Mouse (Mus musculus) midbrain, postnatal 0 days (tissue): Measurements from ENCODE around the gene B3galt5. TPM values are rescaled to one million over a fixed set of nuclear protein-coding genes. Genes with fewer than 3 reads are reported as not detected.

Source experiments
- ATAC-seq: fragments of 200-750 bp; cut with Nextera tagmentation; 2 replicates; pipeline ENCODE4 v1.8.0; 2017; ENCODE audit warnings: moderate number of reproducible peaks, mild to moderate bottlenecking, moderate TSS enrichment, moderate library complexity; ENCODE audit not compliant: low FRiP score
- DNase-seq: peaks from one replicate; pipeline ENCODE4 v3.0.0-alpha.2; 2015; ENCODE audit warnings: low spot score
- H3K27ac ChIP-seq: fragments of 300-500 bp; sonication (generic); 2 replicates; pipeline ENCODE4 v1.5.1; 2014; ENCODE audit warnings: low read depth, mild to moderate bottlenecking, low read length, mixed read lengths
- H3K27me3 ChIP-seq: fragments of 300-500 bp; sonication (generic); 2 replicates; pipeline ENCODE4 v1.6.1; 2014; ENCODE audit warnings: low read length, control low read depth, mixed read lengths; ENCODE audit not compliant: insufficient read depth
- H3K36me3 ChIP-seq: fragments of 300-500 bp; sonication (generic); 2 replicates; pipeline ENCODE4 v1.6.1; 2014; ENCODE audit warnings: low read length, control low read depth, mixed read lengths; ENCODE audit not compliant: insufficient read depth
- H3K4me1 ChIP-seq: fragments of 300-500 bp; sonication (generic); 2 replicates; pipeline ENCODE4 v1.6.1; 2014; ENCODE audit warnings: mild to moderate bottlenecking, control low read depth, antibody characterized with exemption, low read length, mixed read lengths; ENCODE audit not compliant: insufficient read depth
- H3K4me2 ChIP-seq: fragments of 300-500 bp; sonication (generic); 2 replicates; pipeline ENCODE4 v1.6.1; 2014; ENCODE audit warnings: low read depth, mild to moderate bottlenecking, low read length, mixed read lengths; ENCODE audit not compliant: poor library complexity, severe bottlenecking
- H3K4me3 ChIP-seq: fragments of 300-500 bp; sonication (generic); 2 replicates; pipeline ENCODE4 v1.5.1; 2014; ENCODE audit warnings: low read depth, mild to moderate bottlenecking, low read length, moderate library complexity
- H3K9ac ChIP-seq: fragments of 300-500 bp; sonication (generic); replicated peaks from 2 replicates; pipeline ENCODE4 v1.6.1; 2014; ENCODE audit warnings: mild to moderate bottlenecking, low read length, moderate library complexity, mixed read lengths; ENCODE audit not compliant: poor library complexity, severe bottlenecking
- H3K9me3 ChIP-seq: fragments of 300-500 bp; sonication (generic); 2 replicates; pipeline ENCODE4 v1.6.1; 2016; ENCODE audit warnings: low read length, control low read depth
- CTCF ChIP-seq: IDR thresholded peaks from 2 replicates; pipeline ENCODE4 v1.5.1; 2016; ENCODE audit warnings: antibody characterized with exemption, mild to moderate bottlenecking
- WGBS: fragments of 180-500 bp; shearing (Covaris S2); extraction: QIAGEN DNeasy Blood & Tissue Kit; methylation state at CpG from one replicate; pipeline ENCODE4 v1.1.7; 2014; 5-methylcytosine and 5-hydroxymethylcytosine counted together
- polyA plus RNA-seq: library from polyadenylated mRNA; unstranded; fragments of >200 nt; fragmentation: Nextera tagmentation; extraction: Ambion mirVana; gene quantifications from 2 replicates; pipeline ENCODE4 v1.2.1, GENCODE M21; 2015
- total RNA-seq: library from RNA; depleted of rRNA; stranded (reverse); fragments of >200 nt; gene quantifications from 2 replicates; pipeline ENCODE4 v1.2.3, GENCODE M21; 2014

B3galt5 gene
- total and polyA plus RNA-seq, 2 experiments from 2014 or later = 6.1 to 9.0 TPM

GRCm38 (mm10) chr16:96233996-96234395, 1.6 kb upstream of the B3galt5 start:
- Histone ChIP-seq H3K4me1 (0 out of 2 replicates have a peak, but pooled peaks cover 4% of the 10 kb centered on the region), H3K4me2 (no peak overlapping the region), H3K36me3 (no peaks in the 10 kb centered on the region), H3K9me3 (no peaks in the 10 kb centered on the region), H3K4me3 (no peak overlapping the region), H3K27me3 (no peaks in the 10 kb centered on the region), H3K27ac (no peak overlapping the region), H3K9ac (no peak overlapping the region)
- WGBS = 90% methylated on average over 8 of the region's 8 CpGs
- ATAC-seq (no peak), DNase-seq (no peak)
- no peak for TF ChIP-seq CTCF

GRCm38 (mm10) chr16:96244496-96244895, 8.9 kb downstream of the B3galt5 start:
- Histone ChIP-seq H3K9ac (no peak overlapping the region), H3K4me3 (no peak overlapping the region), H3K4me2 (no peak overlapping the region), H3K36me3 (no peaks in the 10 kb centered on the region), H3K27me3 (no peaks in the 10 kb centered on the region), H3K27ac (no peak overlapping the region), H3K4me1 (no peaks in the 10 kb centered on the region), H3K9me3 (no peaks in the 10 kb centered on the region)
- ATAC-seq (no peak), DNase-seq (no peak)
- TF ChIP-seq CTCF = no peak
- WGBS = 73% methylated on average over 6 of the region's 6 CpGs

- no peaks in the 10 kb centered on the region for H3K4me1 ChIP-seq
- H3K9ac ChIP-seq = no peak overlapping the region
- H3K4me2 ChIP-seq = no peak overlapping the region
- no peak overlapping the region for H3K27ac ChIP-seq
- ATAC-seq = no peak
- H3K36me3 ChIP-seq = no peaks in the 10 kb centered on the region
- peak; percentile 90 for DNase-seq
- H3K9me3 ChIP-seq = no peaks in the 10 kb centered on the region
- no peak overlapping the region for H3K4me3 ChIP-seq
- H3K27me3 ChIP-seq = no peaks in the 10 kb centered on the region
- 85% methylated on average over 7 of the region's 7 CpGs for WGBS
- TF ChIP-seq CTCF = no peak
Observed at GRCm38 (mm10) chr16:96249635-96250034, 14.0 kb downstream of the B3galt5 start.

GRCm38 (mm10) chr16:96252146-96252545, 16.5 kb downstream of the B3galt5 start:
- TF ChIP-seq CTCF = no peak
- Histone ChIP-seq H3K4me3 (no peak overlapping the region), H3K36me3 (no peaks in the 10 kb centered on the region), H3K27ac (no peak overlapping the region), H3K4me1 (no peaks in the 10 kb centered on the region), H3K4me2 (no peak overlapping the region), H3K27me3 (no peaks in the 10 kb centered on the region), H3K9me3 (no peaks in the 10 kb centered on the region), H3K9ac (no peak overlapping the region)
- no peak for DNase-seq
- no peak for ATAC-seq
- WGBS = 95% methylated on average over 1 of the region's 1 CpGs

GRCm38 (mm10) chr16:96258429-96258828, 22.8 kb downstream of the B3galt5 start:
- Histone ChIP-seq H3K27me3 (no peaks in the 10 kb centered on the region), H3K36me3 (no peaks in the 10 kb centered on the region), H3K9me3 (no peaks in the 10 kb centered on the region), H3K27ac (no peak overlapping the region), H3K4me1 (no peaks in the 10 kb centered on the region), H3K4me2 (no peak overlapping the region), H3K4me3 (no peak overlapping the region), H3K9ac (no peak overlapping the region)
- no peak for TF ChIP-seq CTCF
- DNase-seq = no peak
- 91% methylated on average over 8 of the region's 8 CpGs for WGBS
- ATAC-seq = no peak

- no peaks in the 10 kb centered on the region for H3K36me3 ChIP-seq
- no peak for ATAC-seq
- no peaks in the 10 kb centered on the region for H3K4me1 ChIP-seq
- H3K27ac ChIP-seq = no peak overlapping the region
- H3K9ac ChIP-seq = no peak overlapping the region
- H3K4me2 ChIP-seq = no peak overlapping the region
- no peak for DNase-seq
- H3K4me3 ChIP-seq = no peak overlapping the region
- no peak for TF ChIP-seq CTCF
- WGBS = 89% methylated on average over 2 of the region's 2 CpGs
- H3K9me3 ChIP-seq = no peaks in the 10 kb centered on the region
- H3K27me3 ChIP-seq = no peaks in the 10 kb centered on the region
Observed at GRCm38 (mm10) chr16:96271736-96272135, 36.1 kb downstream of the B3galt5 start.
